Mouse (Mus musculus) erythroid progenitor cell, adult 5-6 weeks (primary cell): ENCODE results near the gene Meis3. TPM values are rescaled to one million over a fixed set of nuclear protein-coding genes. Genes with fewer than 3 reads are reported as not detected.

ENCODE experiments used
- ATAC-seq: replicated peaks from 2 replicates; pipeline ENCODE4 v1.8.0; 2016; ENCODE audit warnings: moderate number of reproducible peaks, mild to moderate bottlenecking, moderate TSS enrichment, inconsistent platforms; ENCODE audit not compliant: poor library complexity, low FRiP score, severe bottlenecking
- total RNA-seq, 2 experiments: library from RNA; stranded (forward) in 1 of 2; stranded (reverse) in 1 of 2; fragments of 150-400 nt in 1 of 2; fragments of 186-747, 209-891 nt in 1 of 2; gene quantifications; 2 replicates each; pipeline versions ENCODE4 v1.2.3 to v1.2.4; 2015 to 2017; ENCODE audit warnings: low replicate concordance in 2 of 2

Meis3 gene
- total RNA-seq, 2 experiments from 2014 or later: 1.3 TPM; not detected in 1

GRCm38 (mm10) chr7:16207076-16207475 is 32.2 kb downstream of the Meis3 start:
- no peak for ATAC-seq

- no peak for ATAC-seq
Observed at GRCm38 (mm10) chr7:16207496-16207895, 32.6 kb downstream of the Meis3 start.

- no peak for ATAC-seq
Observed at GRCm38 (mm10) chr7:16208781-16209665, 34.1 kb downstream of the Meis3 start.

GRCm38 (mm10) chr7:16210862-16211365 is 36.0 kb downstream of the Meis3 start:
- ATAC-seq: no peak

- ATAC-seq: no peak
Observed at GRCm38 (mm10) chr7:16213196-16213595, 38.3 kb downstream of the Meis3 start.

- no peak for ATAC-seq
Observed at GRCm38 (mm10) chr7:16213986-16214385, 39.1 kb downstream of the Meis3 start.

- peak; percentile 95 for ATAC-seq
Observed at GRCm38 (mm10) chr7:16221582-16222272, 46.8 kb downstream of the Meis3 start, which contains the start of gene Dhx34. Gene Dhx34 (minus strand): TSS chr7:16222037.

GRCm38 (mm10) chr7:16229869-16230268 is 55.0 kb downstream of the Meis3 start:
- ATAC-seq: no peak

Other genes starting within 250 kb of the Meis3 start
- gene Nop53, start 229.0 kb upstream of the Meis3 start, total RNA-seq (2015; ENCODE audit: low replicate concordance): 23.9 and 38.2 TPM in 2 replicates
- gene Nop53, start 229.0 kb upstream of the Meis3 start, total RNA-seq (2017; ENCODE audit: low replicate concordance): 66.1 and 114 TPM in 2 replicates
- 2.9 and 5.4 TPM in 2 replicates for gene Ehd2, start 207.5 kb upstream of the Meis3 start, total RNA-seq (2015; ENCODE audit: low replicate concordance)
- 0.64 and 0.76 TPM in 2 replicates for gene Ehd2, start 207.5 kb upstream of the Meis3 start, total RNA-seq (2017; ENCODE audit: low replicate concordance)
- 5.4 and 16.6 TPM in 2 replicates for gene Bicra, start 127.2 kb upstream of the Meis3 start, total RNA-seq (2015; ENCODE audit: low replicate concordance)
- gene Bicra, start 127.2 kb upstream of the Meis3 start, total RNA-seq (2017; ENCODE audit: low replicate concordance): 1.9 and 2.0 TPM in 2 replicates
- not detected in 2 replicates for gene Zfp541, start 113.3 kb upstream of the Meis3 start, total RNA-seq (2015; ENCODE audit: low replicate concordance)
- gene Zfp541, start 113.3 kb upstream of the Meis3 start, total RNA-seq (2017; ENCODE audit: low replicate concordance): not detected in 2 replicates
- 282 and 315 TPM in 2 replicates for gene Napa, start 76.6 kb upstream of the Meis3 start, total RNA-seq (2015; ENCODE audit: low replicate concordance)
- 141 and 162 TPM in 2 replicates for gene Napa, start 76.6 kb upstream of the Meis3 start, total RNA-seq (2017; ENCODE audit: low replicate concordance)
- 2.9 and 8.6 TPM in 2 replicates for gene Kptn, start 55.2 kb upstream of the Meis3 start, total RNA-seq (2015; ENCODE audit: low replicate concordance)
- 2.2 and 5.2 TPM in 2 replicates for gene Kptn, start 55.2 kb upstream of the Meis3 start, total RNA-seq (2017; ENCODE audit: low replicate concordance)
- gene Slc8a2, start 45.3 kb upstream of the Meis3 start, total RNA-seq (2015; ENCODE audit: low replicate concordance): not detected in 2 replicates
- 0.26 TPM in 1 of 2 replicates, not detected in the other for gene Slc8a2, start 45.3 kb upstream of the Meis3 start, total RNA-seq (2017; ENCODE audit: low replicate concordance)
- gene Dhx34, start 46.9 kb downstream of the Meis3 start, total RNA-seq (2015; ENCODE audit: low replicate concordance): 2.5 and 2.9 TPM in 2 replicates
- 0.76 and 4.6 TPM in 2 replicates for gene Dhx34, start 46.9 kb downstream of the Meis3 start, total RNA-seq (2017; ENCODE audit: low replicate concordance)
- 2.2 and 8.4 TPM in 2 replicates for gene C5ar2, start 69.1 kb downstream of the Meis3 start, total RNA-seq (2015; ENCODE audit: low replicate concordance)
- gene C5ar2, start 69.1 kb downstream of the Meis3 start, total RNA-seq (2017; ENCODE audit: low replicate concordance): 1.8 and 3.3 TPM in 2 replicates
- 5.4 and 8.0 TPM in 2 replicates for gene C5ar1, start 84.5 kb downstream of the Meis3 start, total RNA-seq (2015; ENCODE audit: low replicate concordance)
- gene C5ar1, start 84.5 kb downstream of the Meis3 start, total RNA-seq (2017; ENCODE audit: low replicate concordance): 2.3 and 5.0 TPM in 2 replicates
- 6.8 and 9.6 TPM in 2 replicates for gene Inafm1, start 98.5 kb downstream of the Meis3 start, total RNA-seq (2015; ENCODE audit: low replicate concordance)
- gene Inafm1, start 98.5 kb downstream of the Meis3 start, total RNA-seq (2017; ENCODE audit: low replicate concordance): 16.3 and 19.3 TPM in 2 replicates
- 15.1 and 25.6 TPM in 2 replicates for gene Ccdc9, start 111.7 kb downstream of the Meis3 start, total RNA-seq (2015; ENCODE audit: low replicate concordance)
- gene Ccdc9, start 111.7 kb downstream of the Meis3 start, total RNA-seq (2017; ENCODE audit: low replicate concordance): 27.7 and 39.5 TPM in 2 replicates
- 0.42 and 3.2 TPM in 2 replicates for gene Bbc3, start 133.3 kb downstream of the Meis3 start, total RNA-seq (2015; ENCODE audit: low replicate concordance)
- gene Bbc3, start 133.3 kb downstream of the Meis3 start, total RNA-seq (2017; ENCODE audit: low replicate concordance): 0.76 and 2.6 TPM in 2 replicates
- 36.5 and 43.6 TPM in 2 replicates for gene Sae1, start 212.7 kb downstream of the Meis3 start, total RNA-seq (2015; ENCODE audit: low replicate concordance)
- 113 and 196 TPM in 2 replicates for gene Sae1, start 212.7 kb downstream of the Meis3 start, total RNA-seq (2017; ENCODE audit: low replicate concordance)
- 43.6 and 44.0 TPM in 2 replicates for gene Zc3h4, start 225.8 kb downstream of the Meis3 start, total RNA-seq (2015; ENCODE audit: low replicate concordance)
- gene Zc3h4, start 225.8 kb downstream of the Meis3 start, total RNA-seq (2017; ENCODE audit: low replicate concordance): 89.2 and 100.0 TPM in 2 replicates